Mouse (Mus musculus) ZHBTc4 (cell line): ENCODE results near the gene Armh2.
"Not testable (repeated sequence)": the region's sequence is repeated elsewhere in the genome, so short reads cannot be mapped to it uniquely, and the experiment has no call there.

Experiments used
- DNase-seq: peaks from one replicate; pipeline ENCODE4 v3.0.0-alpha.2; 2011; ENCODE audit warnings: low read depth, low spot score

Gene Armh2

GRCm38 (mm10) chr13:24757820-24758564 is 17.0 kb downstream of the Armh2 start:
- DNase-seq = no peak

GRCm38 (mm10) chr13:24759451-24759850 is 18.4 kb downstream of the Armh2 start:
- no peak for DNase-seq

- no peak for DNase-seq
These were observed 19.4 kb downstream of the Armh2 start for GRCm38 (mm10) chr13:24760351-24760870.

GRCm38 (mm10) chr13:24761083-24761402 is 20.0 kb downstream of the Armh2 start:
- DNase-seq = no peak

- peak; percentile 98 for DNase-seq
These were observed 20.6 kb downstream of the Armh2 start, which contains the start of gene Gmnn for GRCm38 (mm10) chr13:24761403-24762227. Gene Gmnn, minus strand, starts transcription at chr13:24761923.

GRCm38 (mm10) chr13:24762254-24762653 is 21.2 kb downstream of the Armh2 start:
- DNase-seq = no peak

- not testable (repeated sequence) for DNase-seq
These were observed 26.8 kb downstream of the Armh2 start for GRCm38 (mm10) chr13:24767809-24768208.

- DNase-seq = not testable (repeated sequence)
These were observed 30.4 kb downstream of the Armh2 start for GRCm38 (mm10) chr13:24771482-24771881.

GRCm38 (mm10) chr13:24776146-24776844 is 35.3 kb downstream of the Armh2 start:
- DNase-seq = peak; percentile 80

- no peak for DNase-seq
These were observed 37.0 kb downstream of the Armh2 start for GRCm38 (mm10) chr13:24778026-24778425.

GRCm38 (mm10) chr13:24778706-24779380 is 37.8 kb downstream of the Armh2 start:
- no peak for DNase-seq

- no peak for DNase-seq
These were observed 40.9 kb downstream of the Armh2 start for GRCm38 (mm10) chr13:24781916-24782315.

- peak; percentile 24 for DNase-seq
These were observed 45.0 kb downstream of the Armh2 start for GRCm38 (mm10) chr13:24786014-24786490.

- no peak for DNase-seq
These were observed 46.4 kb downstream of the Armh2 start for GRCm38 (mm10) chr13:24787477-24787876.

GRCm38 (mm10) chr13:24791349-24791748 is 50.3 kb downstream of the Armh2 start:
- no peak for DNase-seq

GRCm38 (mm10) chr13:24792411-24793045 is 51.5 kb downstream of the Armh2 start:
- peak; percentile 45 for DNase-seq
